Mouse (Mus musculus) brain, embryonic 14.5 days (tissue): ENCODE results near the gene Cerk. TPM values are rescaled to one million over a fixed set of nuclear protein-coding genes. Genes with fewer than 3 reads are reported as not detected.
"Not testable (repeated sequence)": the region's sequence is repeated elsewhere in the genome, so short reads cannot be mapped to it uniquely, and the experiment has no call there.

Experiments used
- DNase-seq: peaks from one replicate; pipeline ENCODE4 v3.0.0-alpha.2; 2011; ENCODE audit warnings: low read depth
- CTCF ChIP-seq: fragments of 200-500 bp; IDR thresholded peaks from 2 replicates; pipeline ENCODE4 v1.5.1; 2012; ENCODE audit warnings: inconsistent platforms, mild to moderate bottlenecking, moderate library complexity, borderline replicate concordance; ENCODE audit not compliant: insufficient read depth, insufficient read length; ENCODE audit errors: extremely low read depth
- POLR2A ChIP-seq: fragments of 200-500 bp; IDR thresholded peaks from 2 replicates; pipeline ENCODE4 v1.6.1; 2012; ENCODE audit warnings: mild to moderate bottlenecking, inconsistent platforms, borderline replicate concordance; ENCODE audit not compliant: poor library complexity, insufficient read depth, insufficient read length, severe bottlenecking; ENCODE audit errors: extremely low read depth
- polyA plus RNA-seq: library from polyadenylated mRNA; depleted of rRNA; stranded (reverse); fragments of >200 nt; gene quantifications from 2 replicates; pipeline ENCODE4 v1.2.3, GENCODE M21; 2012

Gene Cerk
- polyA plus RNA-seq, 1 experiment, result 32.0 TPM

GRCm38 (mm10) chr15:86113342-86113710, 72.6 kb downstream of the Cerk start:
- DNase-seq, result peak; percentile 81
- no peak for TF ChIP-seq CTCF
- TF ChIP-seq POLR2A, result no peak

DNA sequence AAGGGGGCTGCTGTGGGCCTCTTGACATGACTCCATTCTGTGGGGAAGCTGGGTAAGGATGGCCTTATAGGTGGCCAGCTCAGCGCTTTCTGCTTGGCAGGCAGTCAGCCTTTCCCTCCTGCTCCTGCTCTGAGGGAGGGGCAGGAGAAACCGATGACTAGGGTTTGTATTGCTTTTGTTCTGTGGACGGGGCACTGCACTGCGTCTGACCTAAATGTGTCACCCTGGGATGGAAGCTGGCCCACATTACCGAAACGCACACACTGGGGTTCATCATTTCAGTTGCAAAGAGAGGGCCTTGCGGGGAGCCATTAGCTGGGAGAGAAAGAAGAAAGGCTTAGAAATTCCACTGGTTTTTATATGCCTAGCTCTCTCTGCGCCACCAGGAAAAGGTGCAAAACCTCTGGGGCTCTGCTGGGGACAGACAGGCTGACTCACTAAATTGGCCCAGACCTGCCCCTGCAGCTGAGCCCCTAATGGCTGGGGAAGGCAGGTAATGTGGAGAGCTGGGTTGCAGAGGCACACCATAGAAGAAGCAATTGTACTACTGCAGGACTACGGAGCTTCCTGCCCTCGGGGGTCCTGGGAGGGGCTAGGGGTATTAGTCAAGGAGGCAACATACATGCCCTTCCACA, 73.1 kb downstream of the Cerk start:
- TF ChIP-seq POLR2A, result no peak
- no peak for TF ChIP-seq CTCF
- peak; percentile 86 for DNase-seq

- TF ChIP-seq CTCF (no peak), POLR2A (no peak)
- DNase-seq, result peak; percentile 56
These were observed 75.4 kb downstream of the Cerk start for GRCm38 (mm10) chr15:86110361-86111103.

DNA sequence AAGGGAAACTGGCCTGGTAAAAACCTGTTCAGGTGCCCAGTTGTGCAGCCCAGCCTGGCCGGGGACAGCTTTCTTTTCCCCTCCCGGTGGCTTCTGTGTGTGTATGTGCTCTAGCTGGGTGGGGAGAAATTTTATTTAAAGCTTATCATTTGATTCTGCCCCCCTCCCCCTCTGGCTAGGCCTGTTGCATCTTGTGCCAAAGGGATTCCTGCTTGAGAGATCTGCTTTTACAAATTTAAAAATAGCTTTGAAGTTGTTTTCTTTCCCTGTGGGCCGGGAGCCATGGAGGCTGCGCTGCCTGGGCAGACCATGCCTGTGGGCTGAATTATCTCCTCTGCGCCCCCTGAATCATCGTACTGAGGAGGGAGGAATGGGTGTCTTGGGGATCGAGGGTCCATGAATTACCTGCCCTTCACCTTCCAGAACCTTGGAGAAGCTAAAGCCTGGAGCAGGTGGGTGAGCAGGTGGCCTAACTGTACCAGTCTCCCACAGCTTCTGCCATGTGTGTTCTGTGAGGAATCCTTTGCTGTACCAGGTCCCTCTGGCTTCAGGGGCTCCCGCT, 76.2 kb downstream of the Cerk start:
- TF ChIP-seq CTCF (no peak), POLR2A (no peak)
- peak; percentile 24 for DNase-seq

GRCm38 (mm10) chr15:86109245-86109644, 76.7 kb downstream of the Cerk start:
- no peak for DNase-seq
- no peak for TF ChIP-seq POLR2A
- no peak for TF ChIP-seq CTCF

GRCm38 (mm10) chr15:86107831-86108471, 78.0 kb downstream of the Cerk start:
- DNase-seq, result no peak

DNA sequence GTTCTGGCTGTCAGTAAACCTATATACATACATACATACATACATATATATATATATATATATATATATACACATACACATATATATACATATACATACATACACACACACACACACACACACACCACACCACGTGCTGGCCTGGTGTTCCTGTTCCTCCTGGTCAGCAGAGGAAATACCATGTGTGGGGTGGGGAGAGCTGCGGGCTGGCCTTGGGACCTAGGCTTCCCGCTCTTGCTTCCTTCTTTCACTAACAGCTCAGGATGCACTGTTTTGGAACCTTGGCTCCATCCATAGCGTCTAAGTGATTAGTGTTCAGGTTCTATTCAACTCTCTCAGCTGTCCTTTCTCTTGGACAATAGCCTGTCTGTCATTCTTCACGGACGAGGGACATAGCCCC, 80.2 kb downstream of the Cerk start:
- TF ChIP-seq CTCF (no peak), POLR2A (no peak)
- no peak for DNase-seq

More at GRCm38 (mm10) chr15:86107831-86108471, 78.0 kb downstream of the Cerk start:
- TF ChIP-seq POLR2A (no peak), CTCF (no peak)

- TF ChIP-seq CTCF (no peak), POLR2A (no peak)
- no peak for DNase-seq
These were observed 80.6 kb downstream of the Cerk start for GRCm38 (mm10) chr15:86105345-86105697.

DNA sequence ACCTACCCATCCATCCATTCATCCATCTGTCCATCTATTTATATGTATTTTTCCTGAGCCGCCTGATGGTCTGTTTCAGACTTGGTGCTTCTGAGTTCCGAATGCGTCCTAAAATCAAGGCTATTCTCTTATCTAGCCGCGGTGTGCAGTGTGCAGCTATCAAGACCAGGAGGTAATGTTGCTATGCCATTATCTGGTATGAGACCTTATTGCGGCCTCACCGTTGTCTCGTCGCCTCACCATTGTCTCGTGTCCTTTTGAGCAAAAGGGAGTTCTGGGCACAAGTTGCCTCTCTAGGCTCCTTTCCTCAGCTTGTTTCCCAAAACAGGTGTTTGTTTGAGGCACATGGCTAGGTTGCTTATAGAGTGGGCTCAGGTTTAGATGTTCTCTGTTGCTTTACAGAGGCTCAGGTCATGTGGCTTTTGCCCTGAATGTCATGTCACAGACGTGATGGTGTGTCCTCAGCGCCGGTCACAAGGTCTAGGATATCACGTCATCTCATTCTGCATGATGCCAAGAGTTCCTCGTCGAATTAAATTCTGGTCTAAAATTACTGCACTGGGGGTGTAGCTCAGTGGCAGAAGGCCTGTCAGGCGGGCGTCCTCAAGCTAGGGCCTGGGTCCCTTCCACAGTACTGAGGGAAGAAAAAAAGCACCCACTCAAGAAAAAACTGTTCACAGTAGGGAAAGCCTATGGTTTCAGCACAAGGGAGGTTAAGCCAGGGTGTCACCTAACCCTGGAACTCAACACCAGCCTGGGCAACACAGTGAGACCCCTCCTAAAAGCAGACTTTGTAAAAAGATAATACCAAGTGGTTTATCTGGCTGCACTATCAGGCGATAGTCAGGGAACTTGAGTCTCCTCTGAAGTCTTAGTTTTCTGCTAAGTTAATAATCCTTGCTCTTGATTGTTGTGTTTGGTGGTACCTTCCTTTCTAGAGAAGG, 81.3 kb downstream of the Cerk start:
- TF ChIP-seq POLR2A (no peak), CTCF (no peak)

DNA sequence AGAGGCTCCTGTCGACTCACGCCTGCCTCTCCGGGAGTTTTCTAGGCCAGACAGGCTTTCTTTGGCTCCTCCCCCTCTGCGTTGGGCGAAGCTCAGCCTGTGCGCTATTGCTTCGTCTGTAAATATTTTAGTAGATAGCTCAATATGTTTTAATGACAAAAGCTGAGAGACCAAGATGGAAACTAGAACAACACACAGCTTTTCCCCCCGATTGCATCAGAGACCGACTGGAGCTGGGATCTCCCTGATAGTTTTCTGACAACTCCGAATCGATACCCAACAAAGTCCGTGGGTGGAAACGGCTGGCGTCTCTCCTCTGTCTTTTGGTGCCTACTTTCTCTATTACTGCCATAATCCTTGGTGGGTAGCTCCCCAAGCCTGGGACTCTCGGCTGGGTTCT, 83.6 kb downstream of the Cerk start:
- DNase-seq, result no peak
- TF ChIP-seq CTCF, result no peak

More for the DNA sequence above, 81.3 kb downstream of the Cerk start:
- DNase-seq, result no peak

DNA sequence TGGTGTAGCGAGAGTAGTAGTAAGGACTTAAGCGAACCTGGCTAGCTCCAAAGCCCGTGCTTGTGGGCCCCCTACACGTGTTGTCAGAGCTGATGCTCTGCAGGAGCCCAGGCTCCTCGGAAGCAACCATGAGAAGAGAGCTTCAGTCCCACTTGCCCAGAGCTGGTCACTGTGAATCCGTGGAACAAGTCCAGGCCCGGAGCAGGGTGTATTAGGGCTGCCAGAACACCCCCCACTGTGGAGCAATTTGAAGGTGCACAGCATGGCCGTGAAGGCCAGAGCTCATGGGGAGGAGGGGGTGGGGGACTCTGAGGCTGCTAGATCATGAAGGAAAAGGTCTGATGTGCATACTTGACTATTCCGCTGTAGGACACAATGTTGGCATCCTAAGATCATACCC, 84.4 kb downstream of the Cerk start:
- TF ChIP-seq POLR2A (no peak), CTCF (no peak)
- DNase-seq, result no peak

GRCm38 (mm10) chr15:86097871-86098270, 88.1 kb downstream of the Cerk start:
- no peak for TF ChIP-seq CTCF
- TF ChIP-seq POLR2A, result no peak

DNA sequence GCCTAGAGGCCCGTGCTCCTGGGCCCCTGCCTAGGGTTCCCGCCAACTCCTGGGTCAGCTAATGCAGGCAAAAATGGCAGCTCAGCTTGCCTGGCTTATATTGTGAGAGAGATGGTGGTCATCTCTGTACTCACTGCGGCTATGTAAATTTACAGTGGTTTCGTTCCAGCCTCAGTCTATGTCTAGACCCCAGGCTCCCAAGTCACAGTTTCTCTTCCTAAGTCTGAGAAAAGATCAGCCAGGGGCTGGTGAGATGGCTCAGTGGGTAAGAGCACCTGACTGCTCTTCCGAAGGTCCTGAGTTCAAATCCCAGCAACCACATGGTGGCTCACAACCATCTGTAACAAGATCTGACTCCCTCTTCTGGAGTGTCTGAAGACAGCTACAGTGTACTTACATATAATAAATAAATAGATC, 89.3 kb downstream of the Cerk start:
- DNase-seq, result not testable (repeated sequence)

More at GRCm38 (mm10) chr15:86097871-86098270, 88.1 kb downstream of the Cerk start:
- DNase-seq, result peak; percentile 45
